Mouse (Mus musculus): ENCODE measurements at regions not wholly inside any gene's neighbourhood (a gene's known extent, or its start where the extent isn't known, plus 50 kb on each side); places are given as distances from the start of the nearest gene placed in this dataset.

- DNase-seq (ENCODE audit: low read depth) = peak; percentile 85
- no peak for TF ChIP-seq CTCF (IDR thresholded peaks at IDR 0.05; ENCODE audit: borderline replicate concordance, extremely low read depth, insufficient read depth, insufficient read length)
- TF ChIP-seq POLR2A (IDR thresholded peaks at IDR 0.05; ENCODE audit: borderline replicate concordance, extremely low read depth, insufficient read depth, insufficient read length, poor library complexity, severe bottlenecking) = no peak
Measured at GRCm38 (mm10) chr15:36873058-36873883, 134.3 kb downstream of the Zfp706 start.

- no peak for DNase-seq (ENCODE audit: low read depth)
- TF ChIP-seq POLR2A (IDR thresholded peaks at IDR 0.05; ENCODE audit: borderline replicate concordance, extremely low read depth, insufficient read depth, insufficient read length, poor library complexity, severe bottlenecking) (no peak), CTCF (IDR thresholded peaks at IDR 0.05; ENCODE audit: borderline replicate concordance, extremely low read depth, insufficient read depth, insufficient read length) (no peak)
Measured at GRCm38 (mm10) chr15:36872566-36872965, 135.0 kb downstream of the Zfp706 start.

GRCm38 (mm10) chr15:36870717-36871116 is 136.9 kb downstream of the Zfp706 start:
- DNase-seq (ENCODE audit: low read depth) = no peak
- TF ChIP-seq POLR2A (IDR thresholded peaks at IDR 0.05; ENCODE audit: borderline replicate concordance, extremely low read depth, insufficient read depth, insufficient read length, poor library complexity, severe bottlenecking) (no peak), CTCF (IDR thresholded peaks at IDR 0.05; ENCODE audit: borderline replicate concordance, extremely low read depth, insufficient read depth, insufficient read length) (no peak)

- no peak for DNase-seq (ENCODE audit: low read depth)
- TF ChIP-seq POLR2A (IDR thresholded peaks at IDR 0.05; ENCODE audit: borderline replicate concordance, extremely low read depth, insufficient read depth, insufficient read length, poor library complexity, severe bottlenecking) (no peak), CTCF (IDR thresholded peaks at IDR 0.05; ENCODE audit: borderline replicate concordance, extremely low read depth, insufficient read depth, insufficient read length) (no peak)
Measured at GRCm38 (mm10) chr15:36870094-36870493, 137.5 kb downstream of the Zfp706 start.

- TF ChIP-seq POLR2A (IDR thresholded peaks at IDR 0.05; ENCODE audit: borderline replicate concordance, extremely low read depth, insufficient read depth, insufficient read length, poor library complexity, severe bottlenecking) = no peak
- no peak for TF ChIP-seq CTCF (IDR thresholded peaks at IDR 0.05; ENCODE audit: borderline replicate concordance, extremely low read depth, insufficient read depth, insufficient read length)
- DNase-seq (ENCODE audit: low read depth) = no peak
Measured at GRCm38 (mm10) chr15:36866088-36866487, 141.5 kb downstream of the Zfp706 start.

DNA sequence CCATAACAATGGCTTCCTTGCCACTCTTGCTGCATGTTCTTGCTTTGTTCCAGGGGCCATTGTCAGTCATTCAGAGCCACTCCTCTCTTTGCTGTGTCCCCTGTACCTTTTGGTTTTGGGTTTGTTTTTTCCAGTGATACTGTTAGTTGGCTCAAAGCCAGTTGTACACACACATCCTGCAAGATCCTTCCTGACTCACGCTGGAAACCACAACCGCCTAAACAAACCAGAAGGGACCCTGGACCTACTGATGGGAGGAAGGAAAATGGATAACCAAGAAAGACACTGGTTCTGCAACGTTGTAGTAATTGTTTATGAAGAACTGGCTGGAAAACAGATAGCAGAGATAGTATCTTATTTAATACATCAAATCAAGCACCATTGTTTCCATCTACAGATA is 142.2 kb downstream of the Zfp706 start:
- no peak for DNase-seq (ENCODE audit: low read depth)
- TF ChIP-seq POLR2A (IDR thresholded peaks at IDR 0.05; ENCODE audit: borderline replicate concordance, extremely low read depth, insufficient read depth, insufficient read length, poor library complexity, severe bottlenecking) (no peak), CTCF (IDR thresholded peaks at IDR 0.05; ENCODE audit: borderline replicate concordance, extremely low read depth, insufficient read depth, insufficient read length) (no peak)

- TF ChIP-seq CTCF (IDR thresholded peaks at IDR 0.05; ENCODE audit: borderline replicate concordance, extremely low read depth, insufficient read depth, insufficient read length) (no peak), POLR2A (IDR thresholded peaks at IDR 0.05; ENCODE audit: borderline replicate concordance, extremely low read depth, insufficient read depth, insufficient read length, poor library complexity, severe bottlenecking) (no peak)
- DNase-seq (ENCODE audit: low read depth) = no peak
Measured at GRCm38 (mm10) chr15:36864046-36864445, 143.5 kb downstream of the Zfp706 start.

DNA sequence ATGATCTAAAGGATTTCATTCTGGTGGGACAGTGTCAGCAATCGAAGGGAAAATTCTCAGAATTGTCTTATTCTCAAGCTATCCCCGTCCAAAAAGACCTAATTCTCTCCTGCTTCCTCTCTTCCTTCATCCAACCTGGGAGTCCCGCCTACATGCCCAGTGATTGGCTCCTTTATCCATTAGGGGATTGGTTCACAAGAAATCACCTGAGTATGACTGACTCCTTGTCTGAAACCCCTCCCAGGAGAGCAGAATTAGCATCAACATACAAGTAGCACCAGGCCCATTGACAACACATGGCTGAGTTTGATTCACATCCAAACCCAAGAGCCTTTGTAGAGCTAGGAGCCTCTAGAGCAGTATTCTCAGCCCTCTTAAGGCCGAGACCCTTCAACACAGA is 148.9 kb downstream of the Zfp706 start:
- no peak for DNase-seq (ENCODE audit: low read depth)
- TF ChIP-seq POLR2A (IDR thresholded peaks at IDR 0.05; ENCODE audit: borderline replicate concordance, extremely low read depth, insufficient read depth, insufficient read length, poor library complexity, severe bottlenecking) = no peak
- TF ChIP-seq CTCF (IDR thresholded peaks at IDR 0.05; ENCODE audit: borderline replicate concordance, extremely low read depth, insufficient read depth, insufficient read length) = no peak

DNA sequence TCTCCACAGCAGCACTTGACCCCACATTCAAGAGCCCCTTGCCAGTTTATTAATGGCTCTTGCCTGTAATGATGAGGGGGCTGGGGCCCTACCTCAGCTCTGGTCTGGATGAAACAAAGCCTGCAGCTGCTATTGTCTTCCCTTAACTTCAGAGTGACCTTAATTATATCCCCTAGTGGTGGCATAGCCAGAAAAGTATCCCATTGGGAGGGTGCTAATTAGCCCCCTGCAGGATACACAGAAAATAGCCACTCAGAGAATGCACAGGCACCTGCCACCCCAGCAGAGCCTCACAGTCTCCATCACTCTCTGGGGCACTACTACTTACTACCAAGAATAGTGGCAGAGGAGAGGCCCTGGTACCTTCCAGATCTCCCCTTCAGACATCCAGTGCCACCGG is 150.0 kb downstream of the Zfp706 start:
- DNase-seq (ENCODE audit: low read depth) = no peak
- TF ChIP-seq CTCF (IDR thresholded peaks at IDR 0.05; ENCODE audit: borderline replicate concordance, extremely low read depth, insufficient read depth, insufficient read length) = no peak; the same call in 1 of the 2 replicates
- TF ChIP-seq POLR2A (IDR thresholded peaks at IDR 0.05; ENCODE audit: borderline replicate concordance, extremely low read depth, insufficient read depth, insufficient read length, poor library complexity, severe bottlenecking) = no peak

DNA sequence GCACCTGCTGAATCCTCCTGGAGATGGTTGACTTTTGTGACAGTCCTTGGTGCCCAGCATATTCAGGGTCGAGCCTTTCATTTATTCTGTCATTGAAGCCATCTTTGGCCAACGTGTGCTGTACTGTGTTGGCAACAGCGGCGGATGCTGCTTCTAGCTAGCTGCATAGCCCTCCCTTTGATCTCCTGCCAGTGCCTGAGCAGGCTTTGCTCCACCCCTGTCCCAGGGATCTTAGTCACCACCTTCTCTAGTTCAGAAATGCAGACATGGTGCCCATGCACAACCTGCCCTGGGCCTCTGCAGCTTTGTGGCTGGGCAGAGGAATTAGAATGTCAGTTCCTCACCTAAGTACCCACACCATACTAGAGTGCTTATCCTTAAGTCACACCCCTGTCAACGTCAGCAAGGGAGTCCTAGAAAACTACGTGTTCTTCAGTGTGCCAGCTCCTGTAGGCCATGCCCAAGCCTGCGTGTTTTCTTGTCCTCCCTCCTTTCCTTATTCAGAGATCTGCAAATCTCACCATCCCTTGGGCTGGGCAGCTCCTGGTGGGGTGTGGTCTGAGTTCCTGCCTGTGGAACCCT is 151.9 kb downstream of the Zfp706 start:
- TF ChIP-seq POLR2A (IDR thresholded peaks at IDR 0.05; ENCODE audit: borderline replicate concordance, extremely low read depth, insufficient read depth, insufficient read length, poor library complexity, severe bottlenecking) (no peak), CTCF (IDR thresholded peaks at IDR 0.05; ENCODE audit: borderline replicate concordance, extremely low read depth, insufficient read depth, insufficient read length) (no peak)
- DNase-seq (ENCODE audit: low read depth) = peak; percentile 61

DNA sequence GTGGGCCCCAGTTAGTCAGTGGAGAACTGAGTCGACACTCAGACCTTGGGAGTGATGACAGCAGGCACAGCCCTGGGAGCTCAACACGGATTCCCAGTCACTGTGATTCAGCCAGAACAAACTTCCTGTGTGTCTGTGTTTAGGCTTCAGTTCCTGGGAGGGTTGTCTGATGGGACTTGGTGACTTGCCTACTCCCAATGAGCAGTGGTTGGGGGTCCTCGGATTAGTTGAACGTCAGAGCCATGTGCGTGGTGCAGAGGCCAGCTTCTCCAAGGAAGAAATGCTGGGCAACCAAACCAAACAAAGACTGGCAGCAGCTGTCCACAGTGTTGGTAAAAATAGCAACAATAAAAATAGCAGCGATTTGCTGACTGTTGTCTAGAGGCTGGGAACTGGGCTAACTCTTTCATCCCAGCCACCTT is 152.7 kb downstream of the Zfp706 start:
- TF ChIP-seq CTCF (IDR thresholded peaks at IDR 0.05; ENCODE audit: borderline replicate concordance, extremely low read depth, insufficient read depth, insufficient read length) (no peak), POLR2A (IDR thresholded peaks at IDR 0.05; ENCODE audit: borderline replicate concordance, extremely low read depth, insufficient read depth, insufficient read length, poor library complexity, severe bottlenecking) (no peak)
- peak; percentile 32 for DNase-seq (ENCODE audit: low read depth)

Measured in brain, embryonic 14.5 days (tissue).